Mouse (Mus musculus) left cerebral cortex, adult 18-20 months (tissue): Measurements from ENCODE around the gene Tbc1d7. TPM values are rescaled to one million over a fixed set of nuclear protein-coding genes. Genes with fewer than 3 reads are reported as not detected.

Source experiments
- DNase-seq, 2 experiments: peaks; one replicate each; pipeline ENCODE4 v3.0.0; 2021 to 2022; ENCODE audit warnings: low spot score in 2 of 2, mixed read lengths in 1 of 2
- long read RNA-seq, 2 experiments: library from polyadenylated mRNA; stranded (forward); transcript quantifications; one replicate each; pipeline ENCODE4 v2.0.0; 2021
- total RNA-seq, 2 experiments: library from RNA; stranded (reverse); gene quantifications; 2 replicates each; pipeline ENCODE4 v1.2.3; 2021

The Tbc1d7 gene
- 10 to 100 TPM; 27.6 to 28.2 TPM for total RNA-seq
- long read RNA-seq, experiment 1, transcript Tbc1d7-202 (8 exons, 1,246 nt) = major isoform, 8 of 27 reads
- long read RNA-seq, experiment 1, partial matches to known transcripts = 1 of 27 reads
- long read RNA-seq, experiment 1, other reads (novel, unspliced or antisense) = 14 of 27 reads
- long read RNA-seq, experiment 2, transcript Tbc1d7-202 (8 exons, 1,246 nt) = major isoform, 22 of 34 reads
- long read RNA-seq, experiment 2, partial matches to known transcripts = 3 of 34 reads
- long read RNA-seq, experiment 2, other reads (novel, unspliced or antisense) = 8 of 34 reads

- DNase-seq = peak; percentile 99 to 100
These were observed at the start of gene Tbc1d7 for GRCm38 (mm10) chr13:43171020-43171710. Gene Tbc1d7, minus strand, starts transcription at chr13:43171501.

- DNase-seq = no peak
These were observed 49.3 kb upstream of the Tbc1d7 start for GRCm38 (mm10) chr13:43220635-43221034.

- no peak for DNase-seq
These were observed 47.5 kb upstream of the Tbc1d7 start for GRCm38 (mm10) chr13:43218764-43219163.

GRCm38 (mm10) chr13:43218284-43218683 is 47.0 kb upstream of the Tbc1d7 start:
- DNase-seq = no peak

- no peak for DNase-seq
These were observed 46.4 kb upstream of the Tbc1d7 start for GRCm38 (mm10) chr13:43217686-43218085.

GRCm38 (mm10) chr13:43217059-43217458 is 45.8 kb upstream of the Tbc1d7 start:
- DNase-seq = no peak

GRCm38 (mm10) chr13:43215994-43216706 is 44.8 kb upstream of the Tbc1d7 start:
- DNase-seq = no peak

- no peak for DNase-seq
These were observed 44.1 kb upstream of the Tbc1d7 start for GRCm38 (mm10) chr13:43215144-43215993.

- DNase-seq = no peak
These were observed 41.0 kb upstream of the Tbc1d7 start for GRCm38 (mm10) chr13:43212338-43212737.

- DNase-seq = no peak
These were observed 39.7 kb upstream of the Tbc1d7 start for GRCm38 (mm10) chr13:43210956-43211355.

- DNase-seq = no peak
These were observed 38.3 kb upstream of the Tbc1d7 start for GRCm38 (mm10) chr13:43209560-43209959.

GRCm38 (mm10) chr13:43208914-43209439 is 37.7 kb upstream of the Tbc1d7 start:
- DNase-seq = peak in 1 of 2 experiments; percentile 45

GRCm38 (mm10) chr13:43206118-43206683 is 34.9 kb upstream of the Tbc1d7 start:
- DNase-seq = no peak

- DNase-seq = no peak
These were observed 32.3 kb upstream of the Tbc1d7 start for GRCm38 (mm10) chr13:43203641-43204040.

GRCm38 (mm10) chr13:43203234-43203633 is 31.9 kb upstream of the Tbc1d7 start:
- no peak for DNase-seq

GRCm38 (mm10) chr13:43202351-43202750 is 31.1 kb upstream of the Tbc1d7 start:
- DNase-seq = no peak

- DNase-seq = peak; percentile 49 to 63
These were observed 29.7 kb upstream of the Tbc1d7 start for GRCm38 (mm10) chr13:43201033-43201432.

GRCm38 (mm10) chr13:43200473-43200872 is 29.2 kb upstream of the Tbc1d7 start:
- DNase-seq = no peak

- DNase-seq = peak in 1 of 2 experiments; percentile 54
These were observed 28.4 kb upstream of the Tbc1d7 start for GRCm38 (mm10) chr13:43199749-43200148.

- no peak for DNase-seq
These were observed 28.0 kb upstream of the Tbc1d7 start for GRCm38 (mm10) chr13:43199282-43199681.
